Mouse (Mus musculus) midbrain, embryonic 14.5 days (tissue): ENCODE measurements around the gene Fhl3. TPM values are rescaled to one million over a fixed set of nuclear protein-coding genes. Genes with fewer than 3 reads are reported as not detected.

Experiments used
- ATAC-seq: fragments of 200-750 bp; cut with Nextera tagmentation; 2 replicates; pipeline ENCODE4 v1.8.0; 2017; ENCODE audit warnings: moderate number of reproducible peaks, moderate library complexity; ENCODE audit not compliant: low FRiP score, low TSS enrichment
- DNase-seq: peaks from one replicate; pipeline ENCODE4 v3.0.0-alpha.2; 2015
- H3K27ac ChIP-seq: fragments of 300-500 bp; sonication (generic); replicated peaks from 2 replicates; pipeline ENCODE4 v1.5.1; 2014; ENCODE audit warnings: mild to moderate bottlenecking, low read depth, low read length, moderate library complexity
- H3K27me3 ChIP-seq: fragments of 300-500 bp; sonication (generic); 2 replicates; pipeline ENCODE4 v1.6.1; 2014; ENCODE audit warnings: low read length, control low read depth, mixed read lengths; ENCODE audit not compliant: control insufficient read depth, insufficient read depth
- H3K36me3 ChIP-seq: fragments of 300-500 bp; sonication (generic); 2 replicates; pipeline ENCODE4 v1.6.1; 2014; ENCODE audit warnings: low read length, control low read depth; ENCODE audit not compliant: control insufficient read depth, insufficient read depth
- H3K4me1 ChIP-seq: fragments of 300-500 bp; sonication (generic); 2 replicates; pipeline ENCODE4 v1.6.1; 2014; ENCODE audit warnings: mild to moderate bottlenecking, antibody characterized with exemption, low read length, control low read depth; ENCODE audit not compliant: control insufficient read depth, insufficient read depth
- H3K4me2 ChIP-seq: fragments of 300-500 bp; sonication (generic); 2 replicates; pipeline ENCODE4 v1.6.1; 2014; ENCODE audit warnings: mild to moderate bottlenecking, low read length, moderate library complexity
- H3K4me3 ChIP-seq: fragments of 300-500 bp; sonication (generic); replicated peaks from 2 replicates; pipeline ENCODE4 v1.5.1; 2014; ENCODE audit warnings: low read depth, low read length
- H3K9ac ChIP-seq: fragments of 300-500 bp; sonication (generic); replicated peaks from 2 replicates; pipeline ENCODE4 v1.6.1; 2014; ENCODE audit warnings: mild to moderate bottlenecking, low read length, moderate library complexity
- H3K9me3 ChIP-seq: fragments of 300-500 bp; sonication (generic); 2 replicates; pipeline ENCODE4 v1.6.1; 2016; ENCODE audit warnings: low read length, control low read depth, mixed read lengths; ENCODE audit not compliant: control insufficient read depth
- WGBS: fragments of 180-500 bp; shearing (Covaris S2); extraction: QIAGEN DNeasy Blood & Tissue Kit; methylation state at CpG from one replicate; pipeline ENCODE4 v1.1.7; 2014; 5-methylcytosine and 5-hydroxymethylcytosine counted together
- polyA plus RNA-seq: library from polyadenylated mRNA; unstranded; fragments of >200 nt; fragmentation: Nextera tagmentation; extraction: Ambion mirVana; gene quantifications from 2 replicates; pipeline ENCODE4 v1.2.1, GENCODE M21; 2014

Gene Fhl3
- polyA plus RNA-seq, 1 experiment from 2014 or later: 1.8 TPM

DNA sequence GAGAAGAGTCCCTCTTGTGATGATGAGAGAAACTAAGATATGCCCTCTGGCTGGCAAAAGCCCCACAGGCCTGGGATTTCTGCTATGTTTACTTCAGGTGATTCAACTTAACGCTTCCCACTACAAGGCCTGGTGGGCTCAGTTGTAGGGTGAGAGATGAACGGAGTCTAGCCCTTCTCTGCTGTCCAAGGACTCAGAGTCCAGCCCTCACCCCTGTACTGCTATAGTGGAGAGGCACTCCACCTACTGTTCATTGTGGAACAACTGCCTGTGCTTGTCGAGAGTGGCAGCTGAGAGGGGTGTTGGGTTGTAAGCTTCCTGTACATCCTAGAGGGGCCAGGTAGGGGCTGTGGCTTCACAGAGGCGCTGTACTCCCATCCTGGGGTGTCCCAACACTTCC lies 37.5 kb downstream of the Fhl3 start:
- Histone ChIP-seq H3K27me3 (no peaks in the 10 kb centered on the region), H3K36me3 (peaks cover 8% of the 10 kb centered on the region), H3K9ac (no peak overlapping the region), H3K4me1 (peaks cover 13% of the 10 kb centered on the region; the same call in 1 of the 2 replicates), H3K4me2 (no peak overlapping the region), H3K9me3 (no peaks in the 10 kb centered on the region), H3K27ac (no peak overlapping the region), H3K4me3 (no peak overlapping the region)
- 58% methylated on average over 4 of the region's 4 CpGs for WGBS
- ATAC-seq: no peak
- no peak for DNase-seq

DNA sequence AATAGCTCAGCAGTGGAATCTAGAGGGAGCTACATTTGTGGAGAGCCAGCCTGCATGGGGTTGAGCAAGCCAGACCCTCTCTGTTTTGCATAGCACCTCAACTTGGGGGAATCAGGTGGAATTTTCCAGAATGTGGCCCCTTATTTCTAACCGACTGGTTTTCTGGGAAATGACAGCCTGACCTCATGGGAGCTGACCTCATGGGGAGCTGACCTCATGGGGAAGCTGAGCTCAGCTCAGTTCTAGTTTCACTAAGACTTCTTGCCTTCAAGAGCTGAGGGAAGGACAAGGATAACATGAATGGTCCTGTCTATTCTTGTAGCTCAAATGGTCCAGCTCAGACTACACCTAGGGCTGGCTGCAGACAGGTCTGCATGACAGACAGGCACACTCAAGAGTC lies 38.3 kb downstream of the Fhl3 start:
- H3K4me2 ChIP-seq: no peak overlapping the region
- H3K9me3 ChIP-seq: no peaks in the 10 kb centered on the region
- 78% methylated on average over 1 of the region's 1 CpGs for WGBS
- no peak overlapping the region for H3K27ac ChIP-seq
- H3K4me1 ChIP-seq: peaks cover 13% of the 10 kb centered on the region; the same call in 1 of the 2 replicates
- DNase-seq (no peak), ATAC-seq (no peak)
- no peak overlapping the region for H3K4me3 ChIP-seq
- 0 out of 2 replicates have a peak, but pooled peaks cover under 1% of the 10 kb centered on the region for H3K36me3 ChIP-seq
- no peaks in the 10 kb centered on the region for H3K27me3 ChIP-seq
- no peak overlapping the region for H3K9ac ChIP-seq

- ATAC-seq (peak; percentile 90), DNase-seq (peak; percentile 90)
- H3K36me3 ChIP-seq: peaks cover 12% of the 10 kb centered on the region
- H3K4me3 ChIP-seq: peak within 1 kb of the TSS; percentile 52
- no peak within 1 kb of the TSS for H3K27ac ChIP-seq
- H3K9ac ChIP-seq: peak within 1 kb of the TSS; percentile 61
- H3K4me2 ChIP-seq: peak within 1 kb of the TSS; percentile 69
- peaks cover 8% of the 10 kb centered on the region; the same call in 1 of the 2 replicates for H3K4me1 ChIP-seq
- no peaks in the 10 kb centered on the region for H3K9me3 ChIP-seq
- WGBS: 15% methylated on average over 25 of the region's 25 CpGs
- no peaks in the 10 kb centered on the region for H3K27me3 ChIP-seq
These were observed 41.2 kb downstream of the Fhl3 start, which contains the start of gene Inpp5b for GRCm38 (mm10) chr4:124741376-124742343. Gene Inpp5b (plus strand): TSS chr4:124741850.

GRCm38 (mm10) chr4:124742839-124743238 lies 42.3 kb downstream of the Fhl3 start:
- Histone ChIP-seq H3K27ac (no peak overlapping the region), H3K4me1 (0 out of 2 replicates have a peak, but pooled peaks cover 3% of the 10 kb centered on the region), H3K9ac (no peak overlapping the region), H3K36me3 (peaks cover 16% of the 10 kb centered on the region), H3K9me3 (no peaks in the 10 kb centered on the region), H3K4me2 (peak overlapping the region; percentile 69; the same call in 1 of the 2 replicates), H3K4me3 (no peak overlapping the region), H3K27me3 (no peaks in the 10 kb centered on the region)
- 86% methylated on average over 11 of the region's 11 CpGs for WGBS
- ATAC-seq: no peak
- no peak for DNase-seq

DNA sequence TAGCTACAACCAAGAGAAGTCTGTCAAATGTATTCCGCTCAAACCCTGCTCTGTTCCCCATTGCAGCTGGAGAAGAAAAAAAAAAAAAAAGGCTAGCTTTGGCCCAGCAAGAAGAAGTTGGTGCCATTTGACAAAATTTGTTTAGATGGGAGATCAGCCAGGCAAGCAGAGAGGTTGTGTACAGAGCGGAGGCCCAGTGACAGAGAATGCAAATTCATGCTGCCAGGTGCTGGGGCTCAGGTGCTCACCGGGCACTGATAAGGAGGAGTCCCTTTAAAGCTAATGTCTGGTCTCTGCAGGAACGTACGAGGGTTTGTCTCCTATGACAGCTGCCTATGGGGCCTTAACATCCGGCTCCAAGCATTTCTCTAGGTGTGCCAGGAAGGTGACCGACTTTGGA lies 46.1 kb downstream of the Fhl3 start:
- H3K36me3 ChIP-seq: peaks cover 26% of the 10 kb centered on the region
- no peak overlapping the region for H3K4me2 ChIP-seq
- no peaks in the 10 kb centered on the region for H3K9me3 ChIP-seq
- no peak for ATAC-seq
- no peak overlapping the region for H3K4me3 ChIP-seq
- no peak for DNase-seq
- H3K27ac ChIP-seq: no peak overlapping the region
- H3K4me1 ChIP-seq: peaks cover 7% of the 10 kb centered on the region; the same call in 1 of the 2 replicates
- H3K27me3 ChIP-seq: no peaks in the 10 kb centered on the region
- H3K9ac ChIP-seq: no peak overlapping the region
- WGBS: 83% methylated on average over 7 of the region's 7 CpGs

GRCm38 (mm10) chr4:124747851-124748250 lies 47.4 kb downstream of the Fhl3 start:
- Histone ChIP-seq H3K27ac (no peak overlapping the region), H3K9ac (no peak overlapping the region), H3K9me3 (no peaks in the 10 kb centered on the region), H3K27me3 (no peaks in the 10 kb centered on the region), H3K36me3 (peaks cover 26% of the 10 kb centered on the region), H3K4me3 (no peak overlapping the region), H3K4me2 (no peak overlapping the region), H3K4me1 (peaks cover 9% of the 10 kb centered on the region)
- ATAC-seq (no peak), DNase-seq (no peak)
- WGBS: 60% methylated on average over 4 of the region's 4 CpGs

DNA sequence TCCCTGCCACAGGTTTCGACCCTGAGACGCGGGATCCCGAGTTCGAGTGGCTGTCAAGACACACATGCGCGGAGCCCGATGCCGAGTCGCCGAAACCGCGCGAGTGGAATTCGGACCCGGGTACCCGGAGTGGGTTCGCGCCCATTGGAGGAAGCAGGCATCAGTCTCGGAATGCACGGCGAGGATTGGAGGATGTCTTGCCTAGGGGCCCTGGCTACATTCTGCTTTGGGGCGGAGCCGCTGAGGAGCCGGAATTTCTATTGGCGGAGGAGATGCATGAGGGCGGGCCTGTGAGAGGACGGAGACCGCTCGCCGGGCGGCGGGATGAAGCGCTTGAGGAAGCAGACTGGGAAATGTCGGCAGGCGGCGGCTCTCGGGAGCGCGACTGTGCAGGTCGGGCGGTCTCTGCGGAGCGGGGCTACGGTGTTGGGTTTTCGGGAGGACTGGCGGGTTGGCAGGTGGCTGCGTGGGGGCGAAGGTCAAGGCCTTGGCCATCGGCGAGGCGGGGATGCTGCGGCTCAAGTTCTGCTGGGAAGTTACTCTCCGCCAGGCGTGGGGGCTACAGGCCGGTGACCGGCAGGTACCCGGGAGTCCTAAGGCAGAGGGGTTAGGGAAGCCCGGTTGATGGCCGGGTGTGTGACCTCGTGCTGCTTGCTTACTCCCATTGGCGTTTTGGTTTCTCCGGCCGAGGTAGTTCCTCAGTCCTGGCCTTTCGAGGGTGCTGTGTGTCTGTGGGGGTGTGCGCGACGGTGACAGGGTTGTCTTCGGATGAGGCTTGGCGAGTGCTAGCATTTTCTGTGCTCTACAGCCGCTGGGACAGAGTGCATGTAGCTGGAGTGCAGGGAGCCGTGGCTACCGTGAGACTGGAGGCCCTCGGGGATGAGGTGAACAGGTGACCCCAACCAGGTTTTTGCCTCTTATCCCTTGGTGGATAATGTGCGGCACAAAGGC lies 51.1 kb downstream of the Fhl3 start:
- peak; percentile 100 for ATAC-seq
- WGBS: under 1% methylated on average over 75 of the region's 75 CpGs
- peak overlapping the region; percentile 98 for H3K4me2 ChIP-seq
- DNase-seq: peak; percentile 98
- H3K9ac ChIP-seq: peak overlapping the region; percentile 71
- H3K9me3 ChIP-seq: no peaks in the 10 kb centered on the region
- peak overlapping the region; percentile 73 for H3K4me3 ChIP-seq
- H3K27me3 ChIP-seq: no peaks in the 10 kb centered on the region
- peaks cover 9% of the 10 kb centered on the region for H3K4me1 ChIP-seq
- peaks cover 16% of the 10 kb centered on the region; the same call in 1 of the 2 replicates for H3K36me3 ChIP-seq
- H3K27ac ChIP-seq: 0 out of 2 replicates have a peak overlapping the region, but pooled peaks have one; percentile 9
